In the genomic region with DNA sequence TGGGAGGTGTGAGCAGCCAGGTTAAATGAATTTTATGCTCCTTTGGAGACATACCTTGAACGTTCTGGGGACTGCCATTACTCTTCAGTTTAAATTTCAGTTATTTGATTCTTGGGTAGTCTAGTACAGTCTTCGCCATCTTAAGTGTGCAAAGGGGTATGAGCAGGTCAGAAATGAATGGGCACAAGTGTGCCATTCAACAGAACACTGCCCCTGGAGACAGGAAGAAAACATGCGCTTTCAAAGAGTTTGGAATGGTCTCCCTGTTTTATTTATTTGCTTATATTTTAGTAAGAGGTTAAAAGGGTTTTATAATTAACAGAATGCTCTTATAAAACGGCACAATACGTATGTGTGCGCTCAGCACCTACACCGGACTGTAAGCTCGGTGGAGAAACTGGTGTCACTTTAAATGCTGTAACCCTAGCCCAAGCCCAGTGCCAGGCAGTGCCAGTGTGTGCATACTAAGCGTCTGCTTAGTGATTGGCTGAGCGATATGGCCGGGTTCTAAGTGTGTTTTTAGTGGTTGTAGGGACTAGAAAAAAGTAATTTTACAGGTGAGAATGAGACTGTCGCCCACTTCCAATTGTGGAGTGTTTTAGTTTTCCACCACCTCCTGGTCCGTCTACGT, we compare ENCODE assay signal across 7 mouse cellular contexts. TPM values are rescaled to one million over a fixed set of nuclear protein-coding genes. Genes with fewer than 3 reads are reported as not detected.
DNase-seq lines count a peak whose midpoint lies in the region; ATAC-seq and TF ChIP-seq lines count a peak whose summit lies in the region.

No protein-coding gene starts in this region.

- H3K4me1 ChIP-seq in CH12.LX (ENCODE audit: control insufficient read depth in 1 of 2, insufficient read depth in 2 of 2): peaks cover 13 to 67% of the 10 kb centered on the region in 2 experiments
- peaks cover 40% of the 10 kb centered on the region for H3K4me1 ChIP-seq in heart, embryonic 15.5 days (replicated peaks)
- peaks cover 6% of the 10 kb centered on the region for H3K4me1 ChIP-seq in limb, embryonic 11.5 days (ENCODE audit: control insufficient read depth, insufficient read depth, low read length)
- H3K4me1 ChIP-seq in stomach, embryonic 15.5 days: peaks cover 9% of the 10 kb centered on the region

- H3K36me3 ChIP-seq in CH12.LX (replicated peaks in 1 of 2; ENCODE audit: control insufficient read depth in 1 of 2, insufficient read depth in 1 of 2, low read length in 1 of 2): no peaks in the 10 kb centered on the region
- no peaks in the 10 kb centered on the region for H3K36me3 ChIP-seq in heart, embryonic 15.5 days
- H3K36me3 ChIP-seq in limb, embryonic 11.5 days (ENCODE audit: control insufficient read depth, insufficient read depth, low read length): no peaks in the 10 kb centered on the region
- H3K36me3 ChIP-seq in stomach, embryonic 15.5 days: no peaks in the 10 kb centered on the region

- DNase-seq in CH12.LX (ENCODE audit: extremely low read depth) (no peak), Patski (ENCODE audit: low read depth, low spot score) (no peak)
- no peak for DNase-seq in limb, embryonic 11.5 days (ENCODE audit: low spot score)
- DNase-seq in spleen, postnatal 10 days (ENCODE audit: low spot score in 2 of 2): no peak
- DNase-seq in left cerebral cortex, postnatal 36 days (ENCODE audit: low spot score in 2 of 2): no peak

- H3K9me3 ChIP-seq in CH12.LX (replicated peaks; ENCODE audit: low read length): no peaks in the 10 kb centered on the region
- H3K9me3 ChIP-seq in heart, embryonic 15.5 days (replicated peaks): no peaks in the 10 kb centered on the region
- no peaks in the 10 kb centered on the region for H3K9me3 ChIP-seq in limb, embryonic 11.5 days (ENCODE audit: control insufficient read depth, low read length)
- H3K9me3 ChIP-seq in stomach, embryonic 15.5 days: no peaks in the 10 kb centered on the region

- H3K79me2 ChIP-seq in CH12.LX (replicated peaks; ENCODE audit: control insufficient read depth, extremely low read depth, insufficient read depth, poor library complexity, severe bottlenecking): peaks cover 49% of the 10 kb centered on the region

- TF ChIP-seq RAD21 in CH12.LX (IDR thresholded peaks at IDR 0.05; ENCODE audit: low read depth, low read length): no peak

- CTCF ChIA-PET in Patski (lab: Charles Lee): interaction anchor here (1.1 to 3.1 kb wide), 3 partner anchors 34 to 46 kb away, joined by 3 to 13 read pairs (median 12); no protein-coding TSS in a partner anchor

- peak overlapping the region; percentile 82 to 94 (median 85) for H3K4me3 ChIP-seq in CH12.LX (replicated peaks in 1 of 3; ENCODE audit: low read depth in 2 of 3, low read length in 2 of 3, poor library complexity in 1 of 3)
- H3K4me3 ChIP-seq in heart, embryonic 15.5 days: peak overlapping the region; percentile 88
- no peak overlapping the region for H3K4me3 ChIP-seq in limb, embryonic 11.5 days (ENCODE audit: low read depth, low read length)
- peak overlapping the region; percentile 85 for H3K4me3 ChIP-seq in stomach, embryonic 15.5 days (replicated peaks)

- TF ChIP-seq CTCF in CH12.LX (conservative IDR thresholded peaks at IDR 0.05 in 1 of 2, IDR thresholded peaks at IDR 0.05 in 1 of 2; ENCODE audit: low read depth in 2 of 2, low read length in 2 of 2) (peak in 1 of 2 experiments; percentile 22; a peak in 1 of 4 replicates), Patski (IDR thresholded peaks at IDR 0.05) (peak; percentile 51)

- H3K4me2 ChIP-seq in CH12.LX (ENCODE audit: insufficient read depth, low read depth, poor library complexity, severe bottlenecking): peak overlapping the region; percentile 90
- peak overlapping the region; percentile 96 for H3K4me2 ChIP-seq in heart, embryonic 15.5 days
- H3K4me2 ChIP-seq in limb, embryonic 11.5 days (ENCODE audit: low read depth, severe bottlenecking): peak overlapping the region; percentile 86
- H3K4me2 ChIP-seq in stomach, embryonic 15.5 days: peak overlapping the region; percentile 88

- no peak for TF ChIP-seq EP300 in CH12.LX (IDR thresholded peaks at IDR 0.05; ENCODE audit: low read length)

- H3K27me3 ChIP-seq in CH12.LX (replicated peaks): no peaks in the 10 kb centered on the region
- no peaks in the 10 kb centered on the region for H3K27me3 ChIP-seq in Patski
- H3K27me3 ChIP-seq in heart, embryonic 15.5 days: 0 out of 2 replicates have a peak, but pooled peaks cover 5% of the 10 kb centered on the region
- no peaks in the 10 kb centered on the region for H3K27me3 ChIP-seq in limb, embryonic 11.5 days (ENCODE audit: control insufficient read depth, insufficient read depth, low read length)
- H3K27me3 ChIP-seq in stomach, embryonic 15.5 days (replicated peaks): no peaks in the 10 kb centered on the region

- ATAC-seq in Patski: no peak
- no peak for ATAC-seq in heart, embryonic 15.5 days (replicated peaks; ENCODE audit: insufficient number of reproducible peaks, insufficient read depth, low FRiP score, low read depth)
- no peak for ATAC-seq in limb, embryonic 11.5 days (ENCODE audit: insufficient number of reproducible peaks, low FRiP score, low TSS enrichment, low read depth)
- no peak for ATAC-seq in stomach, embryonic 15.5 days (ENCODE audit: insufficient read depth, low FRiP score, low read depth)

- WGBS in heart, embryonic 15.5 days: 60% methylated on average over 14 of the region's 14 CpGs
- 45% methylated on average over 14 of the region's 14 CpGs for WGBS in limb, embryonic 11.5 days
- 48% methylated on average over 14 of the region's 14 CpGs for WGBS in stomach, embryonic 15.5 days

- intact Hi-C loops in left cerebral cortex, postnatal 36 days (cut with DNase I): no loop called here

- peak overlapping the region; percentile 55 for H3K27ac ChIP-seq in CH12.LX (ENCODE audit: insufficient read depth, low read depth)
- peak overlapping the region; percentile 76 for H3K27ac ChIP-seq in heart, embryonic 15.5 days
- H3K27ac ChIP-seq in limb, embryonic 11.5 days (replicated peaks; ENCODE audit: low read depth, low read length): no peak overlapping the region
- H3K27ac ChIP-seq in stomach, embryonic 15.5 days: no peak overlapping the region

- POLR2A ChIA-PET in Patski (lab: Charles Lee): interaction anchor here (0.6 kb wide), 1 partner anchor 536 kb away, joined by 5 read pairs; no protein-coding TSS in a partner anchor

- no peak for TF ChIP-seq POLR2A in CH12.LX (IDR thresholded peaks at IDR 0.05; ENCODE audit: low read depth, low read length)

- in situ Hi-C loops in CH12.LX (cut with MboI; ENCODE audit: low pct_ligation_motif_present, low pct_unique_long_range_greater_than_20kb, low sequenced_read_pairs) (loop anchor here (5.0 kb wide), 2 partner anchors 47 to 352 kb away; a partner anchor contains a TSS), Patski (cut with MboI; ENCODE audit: low pct_unique_long_range_greater_than_20kb) (loop anchor here (5.0 kb wide), 1 partner anchor 47 kb away; no protein-coding TSS in a partner anchor)

- peak overlapping the region; percentile 60 for H3K9ac ChIP-seq in CH12.LX (ENCODE audit: insufficient read depth, low read depth)
- peak overlapping the region; percentile 83 for H3K9ac ChIP-seq in heart, embryonic 15.5 days
- no peak overlapping the region for H3K9ac ChIP-seq in limb, embryonic 11.5 days (ENCODE audit: low read length)
- H3K9ac ChIP-seq in stomach, embryonic 15.5 days: no peak overlapping the region

- dilution Hi-C loops in CH12.LX (cut with MboI; ENCODE audit: extremely low pct_ligation_motif_present, extremely low pct_unique_long_range_greater_than_20kb, low sequenced_read_pairs): no loop called here

TF ChIP-seq in CH12.LX, 34 proteins besides CTCF, POLR2A, EP300 and RAD21:
- TF ChIP-seq SIN3A (IDR thresholded peaks at IDR 0.05; ENCODE audit: low read length) (peak; percentile 6; the same call in 1 of the 2 replicates), USF1 (IDR thresholded peaks at IDR 0.05; ENCODE audit: low read depth, low read length) (no peak), TBP (conservative IDR thresholded peaks at IDR 0.05; ENCODE audit: low read depth, low read length) (no peak), UBTF (IDR thresholded peaks at IDR 0.05; ENCODE audit: low read depth, low read length) (no peak), JUN (IDR thresholded peaks at IDR 0.05; ENCODE audit: insufficient read depth, low read depth, low read length) (no peak), MAX (IDR thresholded peaks at IDR 0.05; ENCODE audit: low read length) (0 out of 2 replicates have a peak, but pooled peaks have one; percentile 14), IRF4 (IDR thresholded peaks at IDR 0.05; ENCODE audit: low read depth, low read length) (peak; percentile 51; the same call in 1 of the 2 replicates), NELFE (IDR thresholded peaks at IDR 0.05; ENCODE audit: low read depth, low read length) (no peak)

RNA-seq across cellular contexts. Expression of a gene that starts 1.6 kb away (rescaled TPM):
- total RNA-seq in CH12.LX (2012; rRNA removed): 18.0 and 18.7 TPM in 2 replicates
- 12.2 and 13.2 TPM in 2 replicates for total RNA-seq in CH12.LX (2014; rRNA removed)
- 34.7 and 38.2 TPM in 2 replicates for polyA plus RNA-seq in CH12.LX (2012; ENCODE audit: insufficient read length, low read depth)
- 26.3 TPM for polyA plus RNA-seq in Patski (2021)
- polyA plus RNA-seq in heart, embryonic 15.5 days (2015; fragmentation: Nextera tagmentation; extraction: Ambion mirVana): 7.5 and 10.5 TPM in 2 replicates
- 7.4 and 7.5 TPM in 2 replicates for polyA plus RNA-seq in limb, embryonic 11.5 days (2014; fragmentation: Nextera tagmentation; extraction: Ambion mirVana)
- polyA plus RNA-seq in stomach, embryonic 15.5 days (2015; fragmentation: Nextera tagmentation; extraction: Ambion mirVana): 9.9 and 11.6 TPM in 2 replicates
- 10 to 100 TPM; 71.4 to 76.5 TPM for total RNA-seq in left cerebral cortex, postnatal 36 days (2021)

RNA-seq across cellular contexts. Expression of a gene that starts 1.7 kb away (rescaled TPM):
- total RNA-seq in CH12.LX (2012; rRNA removed) (0.04 TPM in 2 replicates), CH12.LX (2014; rRNA removed) (not detected in 2 replicates)
- polyA plus RNA-seq in CH12.LX (2012; ENCODE audit: insufficient read length, low read depth) (not detected in 2 replicates), Patski (2021) (2.7 TPM)
- 3.2 and 5.9 TPM in 2 replicates for polyA plus RNA-seq in heart, embryonic 15.5 days (2015; fragmentation: Nextera tagmentation; extraction: Ambion mirVana)
- polyA plus RNA-seq in limb, embryonic 11.5 days (2014; fragmentation: Nextera tagmentation; extraction: Ambion mirVana): 0.41 and 0.48 TPM in 2 replicates
- 6.4 and 7.9 TPM in 2 replicates for polyA plus RNA-seq in stomach, embryonic 15.5 days (2015; fragmentation: Nextera tagmentation; extraction: Ambion mirVana)
- 1 to 10 TPM; 1.0 to 1.1 TPM for total RNA-seq in left cerebral cortex, postnatal 36 days (2021)

Comparison
In these comparisons a context has a peak if more than half of its experiments do, and no peak if none do; other contexts are left out.
1. H3K27ac ChIP-seq: peak in CH12.LX (single experiment) and heart, embryonic 15.5 days (single experiment); none in limb, embryonic 11.5 days (single experiment) and stomach, embryonic 15.5 days (single experiment).
2. H3K9ac ChIP-seq: peak in CH12.LX (single experiment) and heart, embryonic 15.5 days (single experiment); none in limb, embryonic 11.5 days (single experiment) and stomach, embryonic 15.5 days (single experiment).
3. Peak in every context shown above with its lines, with median percentiles within 50 percentile points of each other: H3K4me2 ChIP-seq.